Mouse (Mus musculus) left cerebral cortex, postnatal 36 days (tissue): ENCODE measurements at regions not wholly inside any gene's neighbourhood (a gene's known extent, or its start where the extent isn't known, plus 50 kb on each side); places are given as distances from the start of the nearest gene placed in this dataset.

Experiments
- DNase-seq, 2 experiments: peaks; one replicate each; pipeline ENCODE4 v3.0.0; 2021 to 2022; ENCODE audit warnings: low spot score in 2 of 2, mixed read lengths in 1 of 2
- intact Hi-C: fragments of 180-260 bp; cut with DNase I; formaldehyde crosslinking; loops from one replicate; pipeline ENCODE4 v1.15.1; 2025

- intact Hi-C loops = no loop called here
- no peak for DNase-seq
These were observed 187.6 kb downstream of the Sox2 start for GRCm38 (mm10) chr3:34837644-34838332.

GRCm38 (mm10) chr3:34860877-34861649, 210.9 kb downstream of the Sox2 start:
- intact Hi-C loops = no loop called here
- DNase-seq = no peak

GRCm38 (mm10) chr3:34868698-34869409, 218.6 kb downstream of the Sox2 start:
- DNase-seq = no peak
- intact Hi-C loops = no loop called here

GRCm38 (mm10) chr3:34869911-34870310, 219.7 kb downstream of the Sox2 start:
- DNase-seq = no peak
- intact Hi-C loops = no loop called here

- intact Hi-C loops = no loop called here
- DNase-seq = no peak
These were observed 234.9 kb downstream of the Sox2 start for GRCm38 (mm10) chr3:34885137-34885536.

GRCm38 (mm10) chr3:34893381-34893780, 243.2 kb downstream of the Sox2 start:
- intact Hi-C loops = no loop called here

GRCm38 (mm10) chr3:34903106-34903505, 252.9 kb downstream of the Sox2 start:
- no peak for DNase-seq
- intact Hi-C loops = no loop called here

More at GRCm38 (mm10) chr3:34893381-34893780, 243.2 kb downstream of the Sox2 start:
- no peak for DNase-seq

GRCm38 (mm10) chr3:34908489-34908888, 258.3 kb downstream of the Sox2 start:
- no peak for DNase-seq
- intact Hi-C loops = no loop called here

GRCm38 (mm10) chr3:34909350-34909749, 259.1 kb downstream of the Sox2 start:
- intact Hi-C loops = no loop called here
- no peak for DNase-seq

GRCm38 (mm10) chr3:34918326-34918932, 268.2 kb downstream of the Sox2 start:
- DNase-seq = no peak
- intact Hi-C loops = no loop called here

- DNase-seq = no peak
These were observed 270.3 kb downstream of the Sox2 start for GRCm38 (mm10) chr3:34920497-34920896.

GRCm38 (mm10) chr3:34949867-34950266, 299.7 kb downstream of the Sox2 start:
- intact Hi-C loops = no loop called here
- DNase-seq = no peak

More at GRCm38 (mm10) chr3:34920497-34920896, 270.3 kb downstream of the Sox2 start:
- intact Hi-C loops = no loop called here

GRCm38 (mm10) chr3:34956183-34956582, 306.0 kb downstream of the Sox2 start:
- no peak for DNase-seq
- intact Hi-C loops = no loop called here

- DNase-seq = no peak
- intact Hi-C loops = no loop called here
These were observed 308.9 kb downstream of the Sox2 start for GRCm38 (mm10) chr3:34959044-34959521.

- DNase-seq = no peak
- intact Hi-C loops = no loop called here
These were observed 316.2 kb downstream of the Sox2 start for GRCm38 (mm10) chr3:34966442-34966841.

- no peak for DNase-seq
- intact Hi-C loops = no loop called here
These were observed 317.7 kb downstream of the Sox2 start for GRCm38 (mm10) chr3:34967911-34968310.

- DNase-seq = no peak
- intact Hi-C loops = no loop called here
These were observed 321.3 kb downstream of the Sox2 start for GRCm38 (mm10) chr3:34971536-34971935.

GRCm38 (mm10) chr3:34974371-34974770, 324.2 kb downstream of the Sox2 start:
- no peak for DNase-seq
- intact Hi-C loops = no loop called here
